Mouse (Mus musculus): ENCODE measurements around the gene Srrm4. TPM values are rescaled to one million over a fixed set of nuclear protein-coding genes. Genes with fewer than 3 reads are reported as not detected.

Srrm4 gene
- total and polyA plus RNA-seq, 2 experiments from 2014 or later: 0.93 to 1.1 TPM

DNA sequence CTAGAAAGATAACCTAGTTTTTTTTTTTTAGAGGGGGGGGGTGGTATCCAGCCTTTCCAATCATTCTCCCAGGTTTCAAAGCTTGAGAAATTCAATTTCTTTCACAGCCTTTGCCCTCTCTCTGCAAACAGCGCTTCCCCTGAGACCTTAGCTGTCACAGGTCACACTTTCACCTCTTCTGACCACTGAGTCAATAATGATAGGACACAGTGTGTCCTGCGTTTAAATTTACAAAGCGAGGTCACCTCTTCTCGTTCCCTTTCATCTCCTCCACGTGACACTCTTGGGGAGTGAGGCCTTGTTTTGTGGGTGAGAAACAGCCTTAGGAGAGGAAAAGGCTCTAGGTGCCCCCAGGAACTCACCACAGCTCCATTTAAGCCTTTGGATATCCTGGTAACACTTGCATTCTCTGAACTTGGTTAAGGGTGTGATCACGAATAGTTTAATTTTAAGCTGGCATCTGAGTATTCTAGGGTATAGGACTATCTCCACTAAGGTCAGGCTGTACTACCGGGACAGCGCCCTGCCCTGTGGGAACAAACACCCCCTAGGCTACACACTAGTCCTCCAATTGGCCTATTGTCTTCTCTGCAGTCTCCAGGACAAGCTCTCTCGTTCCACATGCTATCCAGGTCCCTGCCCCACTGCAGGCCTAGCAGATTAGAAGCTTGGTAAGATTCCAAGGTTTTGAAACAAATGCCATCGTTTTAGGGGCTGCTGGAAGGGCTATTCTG is 145.8 kb downstream of the Srrm4 start:
- no peak for DNase-seq (ENCODE audit: low spot score)
- H3K27ac ChIP-seq (ENCODE audit: low read depth): no peak overlapping the region
- 50% methylated on average over 10 of the region's 10 CpGs for WGBS
- H3K9ac ChIP-seq (replicated peaks; ENCODE audit: low read depth, low read length): no peak overlapping the region
- H3K4me1 ChIP-seq (ENCODE audit: control insufficient read depth, insufficient read depth): peaks cover 16% of the 10 kb centered on the region
- ATAC-seq (ENCODE audit: insufficient read depth, low read depth): no peak
- no peaks in the 10 kb centered on the region for H3K36me3 ChIP-seq (replicated peaks; ENCODE audit: control insufficient read depth, insufficient read depth, low read length)
- TF ChIP-seq CTCF (IDR thresholded peaks at IDR 0.05; ENCODE audit: low read depth): no peak
- H3K9me3 ChIP-seq (replicated peaks; ENCODE audit: control insufficient read depth, low read length): no peaks in the 10 kb centered on the region
- H3K4me3 ChIP-seq (ENCODE audit: low read depth, low read length): no peak overlapping the region
- H3K4me2 ChIP-seq (ENCODE audit: low read depth, low read length): peak overlapping the region; percentile 27; the same call in 1 of the 2 replicates
- no peaks in the 10 kb centered on the region for H3K27me3 ChIP-seq (ENCODE audit: control insufficient read depth, insufficient read depth, low read length)

DNA sequence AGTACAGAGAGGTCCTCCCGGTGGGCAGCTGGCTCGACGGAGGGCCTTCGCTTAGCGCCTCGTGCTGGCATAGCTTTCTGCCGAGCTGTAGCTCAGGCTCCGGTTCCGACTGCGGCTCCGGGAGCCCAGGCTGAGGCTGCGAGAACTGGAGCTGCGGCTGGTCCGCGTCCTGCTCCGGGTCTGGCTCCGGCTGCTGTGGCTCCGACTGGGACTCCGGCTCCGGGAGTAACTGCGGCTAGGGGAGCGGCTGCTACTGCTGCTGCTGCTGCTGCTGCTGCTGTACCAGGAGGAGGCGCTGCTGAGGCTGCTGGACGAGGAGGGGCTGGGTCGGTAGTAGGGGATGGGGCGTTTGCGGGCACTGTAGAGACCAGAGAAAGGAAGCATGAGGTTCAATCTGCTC is 147.1 kb downstream of the Srrm4 start:
- H3K9ac ChIP-seq (replicated peaks; ENCODE audit: low read depth, low read length): no peak overlapping the region
- H3K4me2 ChIP-seq (ENCODE audit: low read depth, low read length): no peak overlapping the region
- peaks cover 14% of the 10 kb centered on the region for H3K4me1 ChIP-seq (ENCODE audit: control insufficient read depth, insufficient read depth)
- H3K4me3 ChIP-seq (ENCODE audit: low read depth, low read length): no peak overlapping the region
- no peaks in the 10 kb centered on the region for H3K36me3 ChIP-seq (replicated peaks; ENCODE audit: control insufficient read depth, insufficient read depth, low read length)
- no peak for DNase-seq (ENCODE audit: low spot score)
- ATAC-seq (ENCODE audit: insufficient read depth, low read depth): no peak
- H3K27ac ChIP-seq (ENCODE audit: low read depth): no peak overlapping the region
- WGBS: 70% methylated on average over 27 of the region's 27 CpGs
- no peaks in the 10 kb centered on the region for H3K9me3 ChIP-seq (replicated peaks; ENCODE audit: control insufficient read depth, low read length)
- H3K27me3 ChIP-seq (ENCODE audit: control insufficient read depth, insufficient read depth, low read length): no peaks in the 10 kb centered on the region
- TF ChIP-seq EP300 (IDR thresholded peaks at IDR 0.05; ENCODE audit: low read depth): no peak
- peak; percentile 25; the same call in 1 of the 2 replicates for TF ChIP-seq CTCF (IDR thresholded peaks at IDR 0.05; ENCODE audit: low read depth)

DNA sequence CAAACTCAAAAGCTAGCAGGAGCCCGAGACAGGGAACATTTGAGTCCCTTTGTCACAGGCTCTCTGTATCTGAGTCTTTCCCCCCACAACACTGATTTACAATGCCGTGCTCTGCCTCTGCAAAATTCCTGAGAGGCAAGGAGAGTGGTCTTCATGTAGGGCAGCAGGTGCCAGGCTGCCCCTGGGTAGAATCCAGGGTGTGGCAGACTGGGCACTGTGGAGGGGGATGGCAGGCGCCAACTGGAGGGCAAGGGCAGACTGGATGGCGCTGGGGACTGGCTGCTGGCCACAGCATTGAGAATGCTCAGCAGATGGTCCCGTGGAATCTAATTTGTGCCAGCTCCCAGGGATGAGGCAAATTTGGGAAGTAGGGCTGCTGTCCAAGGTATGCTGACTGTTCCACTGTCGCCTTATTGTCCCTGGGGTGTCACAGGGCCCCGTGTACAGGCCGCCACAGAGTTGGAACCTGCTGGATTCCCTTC is 148.1 kb downstream of the Srrm4 start:
- 61% methylated on average over 8 of the region's 8 CpGs for WGBS
- H3K4me2 ChIP-seq (ENCODE audit: low read depth, low read length): no peak overlapping the region
- H3K9me3 ChIP-seq (replicated peaks; ENCODE audit: control insufficient read depth, low read length): no peaks in the 10 kb centered on the region
- H3K27me3 ChIP-seq (ENCODE audit: control insufficient read depth, insufficient read depth, low read length): no peaks in the 10 kb centered on the region
- H3K27ac ChIP-seq (ENCODE audit: low read depth): no peak overlapping the region
- DNase-seq (ENCODE audit: low spot score): no peak
- no peaks in the 10 kb centered on the region for H3K36me3 ChIP-seq (replicated peaks; ENCODE audit: control insufficient read depth, insufficient read depth, low read length)
- no peak for ATAC-seq (ENCODE audit: insufficient read depth, low read depth)
- H3K4me1 ChIP-seq (ENCODE audit: control insufficient read depth, insufficient read depth): peaks cover 6% of the 10 kb centered on the region; the same call in 1 of the 2 replicates
- no peak overlapping the region for H3K9ac ChIP-seq (replicated peaks; ENCODE audit: low read depth, low read length)
- no peak overlapping the region for H3K4me3 ChIP-seq (ENCODE audit: low read depth, low read length)
- TF ChIP-seq EP300 (IDR thresholded peaks at IDR 0.05; ENCODE audit: low read depth): no peak
- no peak for TF ChIP-seq CTCF (IDR thresholded peaks at IDR 0.05; ENCODE audit: low read depth)

DNA sequence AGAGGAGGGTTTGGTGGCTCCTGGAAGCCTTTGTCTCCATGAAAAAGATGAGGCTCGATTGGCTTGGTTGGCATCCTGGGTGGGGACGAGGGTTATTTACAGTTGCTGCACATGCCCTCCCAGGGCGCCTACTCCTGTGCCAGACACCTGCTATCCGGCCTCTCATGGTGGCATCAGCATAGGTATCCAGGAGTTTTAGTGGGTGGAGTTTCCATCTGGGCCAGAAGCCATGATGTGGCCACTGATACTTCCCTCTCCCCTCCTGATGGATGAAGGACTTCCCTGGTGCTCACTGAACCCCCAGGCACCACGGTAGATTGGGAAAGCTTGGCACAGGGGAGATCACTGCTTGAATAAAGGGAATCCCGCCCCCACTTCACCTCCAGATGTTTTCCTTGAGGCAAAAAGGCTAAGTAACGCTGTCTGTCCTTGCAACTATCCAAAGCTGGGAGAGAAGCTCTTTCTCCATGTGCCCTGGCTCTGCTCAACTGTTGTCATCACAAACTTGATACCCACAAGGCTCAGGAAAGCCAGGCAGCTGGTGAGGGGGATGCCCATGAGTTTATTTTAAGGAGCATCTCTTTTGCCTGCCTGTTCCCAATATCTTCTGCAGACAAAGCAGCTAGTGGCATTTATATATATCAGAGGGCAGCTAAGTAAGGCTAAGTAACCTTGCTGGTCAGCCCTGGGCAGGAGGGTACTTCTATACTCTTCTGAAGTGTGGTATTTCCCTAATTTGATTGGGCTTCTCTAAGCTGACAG is 148.7 kb downstream of the Srrm4 start:
- WGBS: 72% methylated on average over 7 of the region's 7 CpGs
- H3K4me2 ChIP-seq (ENCODE audit: low read depth, low read length): no peak overlapping the region

DNA sequence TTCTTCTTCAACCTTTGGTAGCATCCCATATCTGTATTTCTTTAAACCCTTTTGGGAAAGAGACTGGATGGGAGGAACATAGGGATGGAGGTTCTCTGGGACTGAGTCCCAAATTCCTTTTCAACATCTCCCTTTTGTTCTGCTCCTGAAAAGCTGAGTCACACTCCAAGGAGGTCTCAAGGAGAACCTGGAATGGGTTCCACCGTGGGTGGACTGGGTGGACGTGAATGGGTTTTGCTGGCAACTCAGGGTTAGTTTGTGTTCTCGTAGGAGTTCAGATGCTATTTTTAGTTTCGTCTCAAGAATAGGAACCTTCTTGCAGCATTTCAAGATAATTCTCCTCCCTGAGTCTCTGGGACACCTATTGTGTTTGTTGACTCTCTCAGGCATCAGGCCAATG is 151.4 kb downstream of the Srrm4 start:
- H3K9me3 ChIP-seq (replicated peaks; ENCODE audit: control insufficient read depth, low read length): no peaks in the 10 kb centered on the region
- TF ChIP-seq EP300 (IDR thresholded peaks at IDR 0.05; ENCODE audit: low read depth) (no peak), CTCF (IDR thresholded peaks at IDR 0.05; ENCODE audit: low read depth) (no peak)
- H3K27me3 ChIP-seq (ENCODE audit: control insufficient read depth, insufficient read depth, low read length): no peaks in the 10 kb centered on the region
- H3K4me1 ChIP-seq (ENCODE audit: control insufficient read depth, insufficient read depth): no peaks in the 10 kb centered on the region; the same call in 1 of the 2 replicates
- no peak overlapping the region for H3K4me2 ChIP-seq (ENCODE audit: low read depth, low read length)
- H3K9ac ChIP-seq (replicated peaks; ENCODE audit: low read depth, low read length): no peak overlapping the region
- WGBS: 28% methylated on average over 4 of the region's 4 CpGs
- no peak overlapping the region for H3K27ac ChIP-seq (ENCODE audit: low read depth)
- ATAC-seq (ENCODE audit: insufficient read depth, low read depth): no peak
- DNase-seq (ENCODE audit: low spot score): no peak
- H3K4me3 ChIP-seq (ENCODE audit: low read depth, low read length): no peak overlapping the region
- H3K36me3 ChIP-seq (replicated peaks; ENCODE audit: control insufficient read depth, insufficient read depth, low read length): no peaks in the 10 kb centered on the region

More for the DNA sequence above, 148.7 kb downstream of the Srrm4 start:
- TF ChIP-seq CTCF (IDR thresholded peaks at IDR 0.05; ENCODE audit: low read depth): no peak
- TF ChIP-seq EP300 (IDR thresholded peaks at IDR 0.05; ENCODE audit: low read depth): no peak
- H3K27me3 ChIP-seq (ENCODE audit: control insufficient read depth, insufficient read depth, low read length): no peaks in the 10 kb centered on the region
- no peaks in the 10 kb centered on the region; the same call in 1 of the 2 replicates for H3K4me1 ChIP-seq (ENCODE audit: control insufficient read depth, insufficient read depth)
- no peaks in the 10 kb centered on the region for H3K36me3 ChIP-seq (replicated peaks; ENCODE audit: control insufficient read depth, insufficient read depth, low read length)
- H3K27ac ChIP-seq (ENCODE audit: low read depth): no peak overlapping the region
- ATAC-seq (ENCODE audit: insufficient read depth, low read depth) (no peak), DNase-seq (ENCODE audit: low spot score) (no peak)
- no peak overlapping the region for H3K4me3 ChIP-seq (ENCODE audit: low read depth, low read length)
- no peaks in the 10 kb centered on the region for H3K9me3 ChIP-seq (replicated peaks; ENCODE audit: control insufficient read depth, low read length)
- no peak overlapping the region for H3K9ac ChIP-seq (replicated peaks; ENCODE audit: low read depth, low read length)

Measured in heart, postnatal 0 days (tissue).